Mouse (Mus musculus) cerebellum, adult 9-10 months (tissue): ENCODE data around the gene Homer2.

Experiments
- DNase-seq: peaks from one replicate; pipeline ENCODE4 v3.0.0; 2022

The Homer2 gene

GRCm38 (mm10) chr7:81707471-81708140 is at the start of gene Homer2:
Homer2 (minus strand) TSS chr7:81707527.
- DNase-seq = no peak

DNA sequence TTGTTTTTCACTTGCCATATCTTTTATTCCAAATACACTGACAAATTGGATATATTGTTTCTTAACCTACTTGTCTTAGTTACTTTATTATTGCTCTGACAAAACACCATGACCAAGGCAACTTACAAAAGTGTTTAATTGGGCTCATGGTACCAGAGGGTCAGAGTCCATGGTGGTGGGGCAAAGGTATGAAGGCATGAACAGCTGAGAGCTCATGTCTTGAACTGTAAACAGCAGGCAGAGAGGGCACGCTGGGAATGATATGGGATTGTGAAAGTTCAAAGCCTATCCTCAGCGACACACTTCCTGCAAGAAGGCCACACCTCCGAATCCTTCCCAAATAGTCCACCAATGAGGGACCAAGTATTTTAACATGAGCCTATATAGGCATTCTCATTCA is 40.6 kb upstream of the Homer2 start:
- DNase-seq = no peak

DNA sequence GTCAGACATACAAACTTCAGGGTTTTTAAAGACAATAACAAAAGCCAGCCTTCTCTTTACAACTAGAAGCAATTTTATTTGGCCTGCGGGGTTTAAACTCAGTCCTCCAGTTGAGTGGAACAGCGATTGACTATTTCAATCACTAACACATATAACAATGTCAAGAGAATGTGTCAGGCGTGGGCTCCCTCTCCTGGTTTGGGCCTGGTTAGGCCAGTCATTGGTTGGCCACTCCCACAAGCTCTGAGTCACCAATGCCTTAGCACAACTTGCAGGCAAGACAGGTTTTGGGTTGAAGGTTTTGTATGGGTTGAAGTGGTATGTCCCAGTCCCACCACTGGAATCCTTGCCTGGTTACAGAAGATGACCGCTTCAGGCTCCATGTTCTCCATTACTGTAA is 36.8 kb upstream of the Homer2 start:
- DNase-seq = peak; percentile 34

DNA sequence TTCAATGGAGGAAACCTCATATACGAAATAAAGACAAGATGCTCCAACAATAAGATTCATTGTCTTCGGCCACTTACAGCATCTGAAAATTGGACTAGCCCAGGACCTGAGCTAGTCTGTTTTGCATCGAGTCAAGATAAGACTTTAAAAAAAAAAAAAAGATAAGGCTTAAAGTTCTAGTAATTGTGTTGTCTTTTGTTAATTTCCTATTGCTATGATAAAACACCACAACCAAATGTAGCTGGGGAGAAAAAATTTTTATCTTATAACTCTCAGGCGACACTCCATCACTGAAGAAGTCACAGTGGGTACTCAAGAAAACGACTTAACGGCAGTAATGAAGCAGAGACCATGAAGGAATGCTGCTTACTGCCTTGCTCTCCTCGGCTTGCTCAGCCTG is 32.7 kb upstream of the Homer2 start:
- DNase-seq = no peak

DNA sequence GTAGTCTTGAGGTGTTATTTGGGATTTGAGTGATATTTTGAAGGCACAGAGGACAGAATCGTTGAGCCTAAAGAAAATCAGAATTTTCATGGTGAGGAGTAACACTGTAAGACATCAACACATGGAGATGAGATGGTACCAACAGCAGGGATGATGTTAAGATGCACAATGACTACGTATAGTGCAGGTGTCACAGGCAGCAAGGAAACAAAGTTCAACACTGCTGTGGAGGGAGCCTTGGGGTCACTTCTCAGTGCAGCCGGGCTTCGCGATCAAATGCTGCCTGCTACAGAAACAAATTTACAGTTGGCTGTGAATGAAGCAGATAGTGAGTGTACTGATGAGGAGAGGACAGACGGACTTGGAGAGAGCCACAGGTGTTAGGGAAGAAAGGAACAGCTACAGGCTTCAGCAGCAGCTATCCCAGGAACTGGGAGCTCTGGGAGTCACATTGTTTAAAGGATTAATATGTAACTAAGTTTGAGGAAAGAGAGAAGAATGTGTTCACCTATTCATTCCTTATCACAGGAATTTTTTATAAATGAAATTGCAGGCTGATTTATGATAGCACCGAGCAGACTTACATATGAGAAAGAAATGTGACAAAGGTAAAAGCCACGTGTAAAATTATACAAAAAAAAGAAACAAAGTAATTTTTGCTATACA is 31.5 kb upstream of the Homer2 start:
- DNase-seq = no peak

- DNase-seq = no peak
Observed at GRCm38 (mm10) chr7:81735300-81736048, 28.1 kb upstream of the Homer2 start.

GRCm38 (mm10) chr7:81732183-81733089 is 25.1 kb upstream of the Homer2 start:
- DNase-seq = no peak

- no peak for DNase-seq
Observed at GRCm38 (mm10) chr7:81731181-81731651, 23.9 kb upstream of the Homer2 start.

- DNase-seq = no peak
Observed at GRCm38 (mm10) chr7:81729787-81730186, 22.5 kb upstream of the Homer2 start.

- DNase-seq = no peak
Observed at GRCm38 (mm10) chr7:81727716-81728115, 20.4 kb upstream of the Homer2 start.

DNA sequence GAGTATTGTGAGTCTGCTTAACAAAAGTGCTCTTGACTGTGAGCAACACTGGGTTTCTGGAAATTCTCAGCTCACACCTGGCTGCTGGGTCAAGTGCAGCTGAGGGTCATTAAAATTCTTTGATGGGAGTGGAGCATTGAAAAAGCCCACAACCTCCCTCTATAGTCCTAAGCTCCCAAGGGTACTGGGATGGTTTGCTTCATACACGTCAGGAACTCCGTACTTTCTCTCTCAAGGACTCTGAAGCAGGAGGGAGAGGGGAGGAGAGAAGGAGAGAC is 19.3 kb upstream of the Homer2 start:
- no peak for DNase-seq

- DNase-seq = no peak
Observed at GRCm38 (mm10) chr7:81725986-81726727, 18.8 kb upstream of the Homer2 start.

DNA sequence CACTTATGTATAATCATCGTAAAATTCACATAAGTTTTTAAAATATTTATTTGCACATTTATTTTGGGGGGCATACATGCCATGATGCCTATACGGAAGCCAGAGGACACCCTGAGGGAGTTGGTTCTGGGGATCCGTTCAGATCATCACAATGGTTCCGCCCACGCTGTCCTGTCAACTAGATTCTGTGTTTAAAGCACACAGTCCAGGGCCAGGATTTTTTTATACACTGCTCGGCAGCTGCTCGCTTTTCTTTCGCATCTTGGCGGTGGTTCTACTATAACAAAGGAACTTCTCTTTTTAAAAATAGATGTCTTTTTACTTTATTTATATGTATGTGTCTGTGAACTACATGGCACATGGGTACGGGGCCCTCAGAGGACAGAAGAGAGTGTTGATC is 16.5 kb upstream of the Homer2 start:
- no peak for DNase-seq

DNA sequence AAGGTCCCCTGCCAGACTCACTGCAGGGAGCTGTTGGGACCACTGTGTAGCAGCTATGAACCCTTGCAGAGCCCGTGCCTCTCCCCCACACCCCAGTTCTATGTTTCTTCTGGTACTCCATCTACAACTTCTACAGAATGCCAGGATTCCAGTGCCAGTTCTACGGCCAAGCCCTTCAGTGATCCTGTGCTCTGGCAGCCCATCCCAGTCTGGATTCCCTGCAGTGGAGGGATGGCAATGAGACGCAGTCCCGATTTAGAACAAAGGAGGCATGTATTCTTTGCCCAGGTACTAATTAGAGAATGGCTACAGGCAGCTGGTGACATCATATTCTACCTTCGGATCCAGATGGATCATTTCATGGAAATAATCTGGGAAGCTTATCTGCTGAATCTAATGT is 13.9 kb upstream of the Homer2 start:
- no peak for DNase-seq

- DNase-seq = no peak
Observed at GRCm38 (mm10) chr7:81719216-81719661, 11.9 kb upstream of the Homer2 start.

- no peak for DNase-seq
Observed at GRCm38 (mm10) chr7:81718657-81719056, 11.3 kb upstream of the Homer2 start.

DNA sequence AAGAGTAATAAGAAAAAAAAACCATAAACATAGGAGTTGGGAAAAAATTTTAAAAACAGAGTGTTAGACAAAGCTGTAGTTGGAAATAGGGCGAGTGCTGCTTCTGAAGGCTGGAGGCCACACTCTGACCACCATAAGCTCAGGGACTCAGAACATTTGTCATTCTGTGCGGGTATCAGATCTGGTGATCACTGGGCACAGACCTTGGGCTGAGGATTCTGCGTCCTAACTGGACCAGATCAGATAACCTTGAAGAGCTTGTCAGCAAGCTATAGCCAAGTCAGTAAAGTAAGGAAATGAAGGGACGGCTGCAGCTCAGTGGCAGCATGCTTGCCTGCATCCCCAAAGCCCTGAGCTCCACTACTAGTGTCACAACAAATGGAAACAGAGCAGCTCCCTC is 2.8 kb upstream of the Homer2 start:
- no peak for DNase-seq

DNA sequence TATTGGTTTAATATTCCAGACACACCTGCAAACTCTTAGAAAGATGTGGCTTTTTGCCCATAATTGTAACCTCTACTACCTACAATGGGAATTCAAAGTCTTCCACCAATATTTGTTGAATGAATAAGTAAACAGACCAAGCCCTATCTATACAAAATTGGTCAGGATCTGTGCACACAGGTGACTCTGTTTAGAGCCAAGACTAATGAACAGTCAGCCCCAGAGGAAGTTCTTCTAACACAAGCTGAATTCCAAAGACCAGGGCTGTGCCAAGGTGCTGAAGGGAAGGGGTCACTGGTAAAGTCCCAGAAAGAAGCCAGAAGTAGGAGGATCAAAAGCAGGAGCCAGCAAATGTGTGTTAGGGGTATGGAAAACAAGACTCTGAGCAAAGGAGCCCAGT is 838 bp upstream of the Homer2 start:
- no peak for DNase-seq

GRCm38 (mm10) chr7:81706416-81707391 is 623 bp downstream of the Homer2 start:
- DNase-seq = no peak

GRCm38 (mm10) chr7:81706027-81706415 is 1.3 kb downstream of the Homer2 start:
- no peak for DNase-seq

DNA sequence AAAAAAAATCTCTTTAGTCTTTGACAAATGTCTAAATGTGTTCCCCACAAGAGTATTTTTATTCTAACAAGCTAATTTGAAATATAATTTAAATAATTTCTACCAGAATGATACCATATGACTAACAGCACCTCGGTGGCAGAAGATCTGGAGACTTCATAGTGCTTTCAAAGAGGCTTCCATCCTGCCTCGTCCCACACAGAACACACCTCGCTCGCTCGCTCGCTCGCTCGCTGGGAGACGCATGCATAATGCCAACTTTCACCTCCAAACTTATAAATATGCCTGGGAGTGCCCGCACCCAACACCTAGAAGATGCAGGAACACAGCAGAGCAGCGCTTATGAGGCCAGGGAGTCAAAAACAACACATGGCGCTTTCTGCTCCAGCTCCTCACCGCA is 9.0 kb downstream of the Homer2 start:
- DNase-seq = no peak
